Mouse (Mus musculus): ENCODE data around the gene Noa1. TPM values are rescaled to one million over a fixed set of nuclear protein-coding genes. Genes with fewer than 3 reads are reported as not detected.

The Noa1 gene
- polyA plus RNA-seq, 1 experiment = 25.2 TPM

- H3K27me3 ChIP-seq (ENCODE audit: control insufficient read depth, insufficient read depth, low read length) = no peaks in the 10 kb centered on the region; the same call in 1 of the 2 replicates
- no peak overlapping the region for H3K27ac ChIP-seq (ENCODE audit: insufficient read depth, low read length)
- no peak for DNase-seq
- H3K4me1 ChIP-seq (ENCODE audit: control insufficient read depth, insufficient read depth, low read length) = no peaks in the 10 kb centered on the region
- no peak overlapping the region for H3K4me3 ChIP-seq (replicated peaks; ENCODE audit: insufficient read depth, low read depth, low read length)
- TF ChIP-seq POLR2A (IDR thresholded peaks at IDR 0.05; ENCODE audit: borderline replicate concordance, insufficient read depth, low read length) (no peak), CTCF (IDR thresholded peaks at IDR 0.05; ENCODE audit: borderline replicate concordance, insufficient read depth, low read depth, low read length) (no peak)
- WGBS = 92% methylated on average over 4 of the region's 4 CpGs
Observed at GRCm38 (mm10) chr5:77261137-77261536, 48.7 kb downstream of the Noa1 start.

- H3K4me3 ChIP-seq (replicated peaks; ENCODE audit: insufficient read depth, low read depth, low read length) = no peak overlapping the region
- TF ChIP-seq POLR2A (IDR thresholded peaks at IDR 0.05; ENCODE audit: borderline replicate concordance, insufficient read depth, low read length) = no peak
- TF ChIP-seq CTCF (IDR thresholded peaks at IDR 0.05; ENCODE audit: borderline replicate concordance, insufficient read depth, low read depth, low read length) = no peak
- 62% methylated on average over 6 of the region's 6 CpGs for WGBS
- DNase-seq = no peak
- H3K4me1 ChIP-seq (ENCODE audit: control insufficient read depth, insufficient read depth, low read length) = no peaks in the 10 kb centered on the region
- H3K27me3 ChIP-seq (ENCODE audit: control insufficient read depth, insufficient read depth, low read length) = no peaks in the 10 kb centered on the region
- no peak overlapping the region for H3K27ac ChIP-seq (ENCODE audit: insufficient read depth, low read length)
Observed at GRCm38 (mm10) chr5:77260141-77260540, 49.7 kb downstream of the Noa1 start.

GRCm38 (mm10) chr5:77259315-77259714 is 50.6 kb downstream of the Noa1 start:
- no peak for DNase-seq
- Histone ChIP-seq H3K4me1 (ENCODE audit: control insufficient read depth, insufficient read depth, low read length) (no peaks in the 10 kb centered on the region), H3K4me3 (replicated peaks; ENCODE audit: insufficient read depth, low read depth, low read length) (no peak overlapping the region), H3K27me3 (ENCODE audit: control insufficient read depth, insufficient read depth, low read length) (no peaks in the 10 kb centered on the region), H3K27ac (ENCODE audit: insufficient read depth, low read length) (no peak overlapping the region)
- TF ChIP-seq CTCF (IDR thresholded peaks at IDR 0.05; ENCODE audit: borderline replicate concordance, insufficient read depth, low read depth, low read length) = no peak
- no peak for TF ChIP-seq POLR2A (IDR thresholded peaks at IDR 0.05; ENCODE audit: borderline replicate concordance, insufficient read depth, low read length)

- no peak overlapping the region for H3K27ac ChIP-seq (ENCODE audit: insufficient read depth, low read length)
- 76% methylated on average over 3 of the region's 3 CpGs for WGBS
- no peak overlapping the region for H3K4me3 ChIP-seq (replicated peaks; ENCODE audit: insufficient read depth, low read depth, low read length)
- H3K4me1 ChIP-seq (ENCODE audit: control insufficient read depth, insufficient read depth, low read length) = no peaks in the 10 kb centered on the region
- DNase-seq = no peak
- no peak for TF ChIP-seq POLR2A (IDR thresholded peaks at IDR 0.05; ENCODE audit: borderline replicate concordance, insufficient read depth, low read length)
- no peak for TF ChIP-seq CTCF (IDR thresholded peaks at IDR 0.05; ENCODE audit: borderline replicate concordance, insufficient read depth, low read depth, low read length)
- H3K27me3 ChIP-seq (ENCODE audit: control insufficient read depth, insufficient read depth, low read length) = no peaks in the 10 kb centered on the region
Observed at GRCm38 (mm10) chr5:77257603-77258002, 52.3 kb downstream of the Noa1 start.

- Histone ChIP-seq H3K27ac (ENCODE audit: insufficient read depth, low read length) (no peak overlapping the region), H3K27me3 (ENCODE audit: control insufficient read depth, insufficient read depth, low read length) (no peaks in the 10 kb centered on the region), H3K4me1 (ENCODE audit: control insufficient read depth, insufficient read depth, low read length) (no peaks in the 10 kb centered on the region), H3K4me3 (replicated peaks; ENCODE audit: insufficient read depth, low read depth, low read length) (no peak overlapping the region)
- 83% methylated on average over 3 of the region's 3 CpGs for WGBS
- no peak for TF ChIP-seq POLR2A (IDR thresholded peaks at IDR 0.05; ENCODE audit: borderline replicate concordance, insufficient read depth, low read length)
- no peak for TF ChIP-seq CTCF (IDR thresholded peaks at IDR 0.05; ENCODE audit: borderline replicate concordance, insufficient read depth, low read depth, low read length)
- DNase-seq = no peak
Observed at GRCm38 (mm10) chr5:77254402-77254801, 55.5 kb downstream of the Noa1 start.

GRCm38 (mm10) chr5:77253154-77253553 is 56.7 kb downstream of the Noa1 start:
- Histone ChIP-seq H3K27me3 (ENCODE audit: control insufficient read depth, insufficient read depth, low read length) (no peaks in the 10 kb centered on the region), H3K4me3 (replicated peaks; ENCODE audit: insufficient read depth, low read depth, low read length) (no peak overlapping the region), H3K27ac (ENCODE audit: insufficient read depth, low read length) (no peak overlapping the region), H3K4me1 (ENCODE audit: control insufficient read depth, insufficient read depth, low read length) (no peaks in the 10 kb centered on the region)
- WGBS = 91% methylated on average over 1 of the region's 1 CpGs
- no peak for DNase-seq
- TF ChIP-seq CTCF (IDR thresholded peaks at IDR 0.05; ENCODE audit: borderline replicate concordance, insufficient read depth, low read depth, low read length) = no peak
- no peak for TF ChIP-seq POLR2A (IDR thresholded peaks at IDR 0.05; ENCODE audit: borderline replicate concordance, insufficient read depth, low read length)

- WGBS = 48% methylated on average over 8 of the region's 8 CpGs
- TF ChIP-seq POLR2A (IDR thresholded peaks at IDR 0.05; ENCODE audit: borderline replicate concordance, insufficient read depth, low read length) (no peak), CTCF (IDR thresholded peaks at IDR 0.05; ENCODE audit: borderline replicate concordance, insufficient read depth, low read depth, low read length) (no peak)
- H3K4me1 ChIP-seq (ENCODE audit: control insufficient read depth, insufficient read depth, low read length) = no peaks in the 10 kb centered on the region
- H3K4me3 ChIP-seq (replicated peaks; ENCODE audit: insufficient read depth, low read depth, low read length) = no peak overlapping the region
- no peaks in the 10 kb centered on the region; the same call in 1 of the 2 replicates for H3K27me3 ChIP-seq (ENCODE audit: control insufficient read depth, insufficient read depth, low read length)
- no peak for DNase-seq
- no peak overlapping the region for H3K27ac ChIP-seq (ENCODE audit: insufficient read depth, low read length)
Observed at GRCm38 (mm10) chr5:77252115-77252827, 57.6 kb downstream of the Noa1 start.

GRCm38 (mm10) chr5:77251656-77252055 is 58.2 kb downstream of the Noa1 start:
- 25% methylated on average over 5 of the region's 5 CpGs for WGBS
- DNase-seq = no peak
- Histone ChIP-seq H3K4me1 (ENCODE audit: control insufficient read depth, insufficient read depth, low read length) (no peaks in the 10 kb centered on the region), H3K4me3 (replicated peaks; ENCODE audit: insufficient read depth, low read depth, low read length) (no peak overlapping the region), H3K27ac (ENCODE audit: insufficient read depth, low read length) (no peak overlapping the region), H3K27me3 (ENCODE audit: control insufficient read depth, insufficient read depth, low read length) (no peaks in the 10 kb centered on the region; the same call in 1 of the 2 replicates)
- TF ChIP-seq CTCF (IDR thresholded peaks at IDR 0.05; ENCODE audit: borderline replicate concordance, insufficient read depth, low read depth, low read length) (no peak), POLR2A (IDR thresholded peaks at IDR 0.05; ENCODE audit: borderline replicate concordance, insufficient read depth, low read length) (no peak)

Data from cerebellum, adult 2 months (tissue).